Mouse (Mus musculus) heart, adult 2 months (tissue): ENCODE measurements around the gene Nod1. TPM values are rescaled to one million over a fixed set of nuclear protein-coding genes. Genes with fewer than 3 reads are reported as not detected.

ENCODE experiments used
- DNase-seq, 2 experiments: peaks; one replicate each; pipeline ENCODE4 v3.0.0; 2021
- H3K27ac ChIP-seq: fragments of 200-600 bp; 2 replicates; pipeline ENCODE4 v1.8.1; 2022
- H3K27me3 ChIP-seq: fragments of 200-500 bp; 2 replicates; pipeline ENCODE4 v1.6.1; 2012; ENCODE audit warnings: mild to moderate bottlenecking, low read length, inconsistent platforms, mixed read lengths; ENCODE audit not compliant: control insufficient read depth, insufficient read depth
- H3K36me3 ChIP-seq: fragments of 200-500 bp; 2 replicates; pipeline ENCODE4 v1.6.1; 2012; ENCODE audit warnings: low read length, inconsistent platforms; ENCODE audit not compliant: control insufficient read depth, insufficient read depth
- H3K4me1 ChIP-seq: fragments of 200-500 bp; 2 replicates; pipeline ENCODE4 v1.6.1; 2011; ENCODE audit warnings: low read length; ENCODE audit not compliant: control insufficient read depth, insufficient read depth
- H3K4me3 ChIP-seq: fragments of 200-600 bp; 2 replicates; pipeline ENCODE4 v1.8.1; 2022
- H3K79me2 ChIP-seq: fragments of 200-500 bp; replicated peaks from 2 replicates; pipeline ENCODE4 v1.6.1; 2012; ENCODE audit warnings: mild to moderate bottlenecking, inconsistent platforms, low read length, moderate library complexity, mixed read lengths; ENCODE audit not compliant: control insufficient read depth, insufficient read depth
- H3K9ac ChIP-seq: fragments of 200-500 bp; 2 replicates; pipeline ENCODE4 v1.6.1; 2012; ENCODE audit warnings: low read depth, mild to moderate bottlenecking, control low read depth, inconsistent platforms, low read length, mixed read lengths
- CTCF ChIP-seq: fragments of 200-600 bp; IDR thresholded peaks from 2 replicates; pipeline ENCODE4 v1.8.1; 2022; ENCODE audit warnings: antibody characterized with exemption, mild to moderate bottlenecking, moderate library complexity
- EP300 ChIP-seq: fragments of 200-500 bp; IDR thresholded peaks from 2 replicates; pipeline ENCODE4 v1.6.1; 2011; ENCODE audit warnings: low read depth, low read length, control low read depth; ENCODE audit not compliant: insufficient read depth
- POLR2A ChIP-seq: fragments of 200-500 bp; IDR thresholded peaks from 2 replicates; pipeline ENCODE4 v1.6.1; 2011; ENCODE audit warnings: mild to moderate bottlenecking, low read depth, low read length, control low read depth; ENCODE audit not compliant: insufficient read depth
- WGBS: fragments of 180-500 bp; shearing (Covaris S2); methylation state at CpG from one replicate; pipeline ENCODE4 v1.1.7; 2018; 5-methylcytosine and 5-hydroxymethylcytosine counted together
- intact Hi-C: fragments of 180-260 bp; cut with DNase I; formaldehyde crosslinking; loops from one replicate; pipeline ENCODE4 v1.15.1; 2025
- polyA plus RNA-seq: library from polyadenylated mRNA; depleted of rRNA; stranded (reverse); fragments of >200 nt; gene quantifications from 2 replicates; pipeline ENCODE4 v1.2.3, GENCODE M21; 2012
- total RNA-seq, 2 experiments: library from RNA; stranded (reverse); gene quantifications; 2 replicates each; pipeline ENCODE4 v1.2.3; 2021

The Nod1 gene
- total and polyA plus RNA-seq, 3 experiments: 17.3 to 23.6 (median 18.6) TPM

DNA sequence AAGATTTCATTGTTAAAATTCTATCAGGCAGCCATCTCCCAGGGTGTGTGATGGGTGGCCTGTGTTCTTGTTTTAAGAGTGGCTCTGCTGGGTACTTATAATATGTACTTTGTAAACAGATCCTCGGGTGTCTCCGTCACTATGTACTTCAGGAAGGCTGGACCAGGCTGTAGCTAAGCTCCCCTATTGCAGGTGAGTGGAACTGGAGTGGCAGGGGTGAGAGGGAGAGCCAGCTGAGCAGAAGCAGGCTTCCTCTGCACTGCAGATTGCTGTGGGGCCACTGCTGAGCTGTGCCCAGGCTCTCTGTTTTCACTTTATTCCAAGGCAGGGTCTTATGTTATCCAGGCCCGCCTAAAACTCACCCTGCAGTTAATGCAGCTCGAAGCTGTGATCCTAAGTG, 30.0 kb upstream of the Nod1 start:
- no peaks in the 10 kb centered on the region for H3K36me3 ChIP-seq
- H3K9ac ChIP-seq: no peak overlapping the region
- no peaks in the 10 kb centered on the region for H3K27me3 ChIP-seq
- no peak for DNase-seq
- intact Hi-C loops: no loop called here
- H3K4me1 ChIP-seq: peaks cover 1% of the 10 kb centered on the region; the same call in 1 of the 2 replicates
- no peaks in the 10 kb centered on the region for H3K79me2 ChIP-seq
- 87% methylated on average over 4 of the region's 4 CpGs for WGBS
- TF ChIP-seq EP300: no peak
- no peak for TF ChIP-seq POLR2A
- TF ChIP-seq CTCF: no peak
- no peak overlapping the region for H3K27ac ChIP-seq
- H3K4me3 ChIP-seq: no peak overlapping the region

DNA sequence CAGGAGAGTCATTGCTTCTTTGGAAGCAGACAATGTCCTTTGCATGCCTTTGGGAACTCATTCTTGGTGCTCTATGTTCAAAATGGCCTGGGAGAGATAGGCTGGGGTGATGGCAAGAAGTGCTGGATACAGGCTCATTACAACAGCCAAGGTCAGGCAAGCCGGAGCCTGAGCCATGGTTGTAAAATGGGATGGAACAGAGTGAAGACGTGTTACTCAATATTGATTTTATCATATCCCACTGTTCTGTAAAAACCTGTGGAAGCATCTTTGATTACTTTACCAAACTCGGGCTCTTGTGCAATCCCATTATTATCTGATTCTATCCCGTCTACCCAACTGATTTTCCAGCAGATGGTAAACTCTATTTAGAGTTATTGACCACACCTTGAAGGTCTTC, 28.9 kb upstream of the Nod1 start:
- TF ChIP-seq POLR2A: no peak
- no peak for TF ChIP-seq EP300
- Histone ChIP-seq H3K27ac (no peak overlapping the region), H3K4me3 (no peak overlapping the region), H3K9ac (no peak overlapping the region), H3K4me1 (peaks cover 1% of the 10 kb centered on the region; the same call in 1 of the 2 replicates), H3K79me2 (no peaks in the 10 kb centered on the region), H3K36me3 (no peaks in the 10 kb centered on the region), H3K27me3 (no peaks in the 10 kb centered on the region)
- intact Hi-C loops: no loop called here
- DNase-seq: no peak
- WGBS: 68% methylated on average over 4 of the region's 4 CpGs

- Histone ChIP-seq H3K36me3 (no peaks in the 10 kb centered on the region), H3K9ac (no peak overlapping the region), H3K27ac (no peak overlapping the region), H3K79me2 (no peaks in the 10 kb centered on the region), H3K27me3 (no peaks in the 10 kb centered on the region), H3K4me3 (no peak overlapping the region), H3K4me1 (no peaks in the 10 kb centered on the region)
- 75% methylated on average over 6 of the region's 6 CpGs for WGBS
- no peak for DNase-seq
- intact Hi-C loops: no loop called here
- TF ChIP-seq EP300 (no peak), POLR2A (no peak), CTCF (no peak)
Measured at GRCm38 (mm10) chr6:54997726-54998125, 25.3 kb upstream of the Nod1 start.

- WGBS: 90% methylated on average over 3 of the region's 3 CpGs
- no peak for DNase-seq
Measured at GRCm38 (mm10) chr6:54996361-54996760, 23.9 kb upstream of the Nod1 start.

DNA sequence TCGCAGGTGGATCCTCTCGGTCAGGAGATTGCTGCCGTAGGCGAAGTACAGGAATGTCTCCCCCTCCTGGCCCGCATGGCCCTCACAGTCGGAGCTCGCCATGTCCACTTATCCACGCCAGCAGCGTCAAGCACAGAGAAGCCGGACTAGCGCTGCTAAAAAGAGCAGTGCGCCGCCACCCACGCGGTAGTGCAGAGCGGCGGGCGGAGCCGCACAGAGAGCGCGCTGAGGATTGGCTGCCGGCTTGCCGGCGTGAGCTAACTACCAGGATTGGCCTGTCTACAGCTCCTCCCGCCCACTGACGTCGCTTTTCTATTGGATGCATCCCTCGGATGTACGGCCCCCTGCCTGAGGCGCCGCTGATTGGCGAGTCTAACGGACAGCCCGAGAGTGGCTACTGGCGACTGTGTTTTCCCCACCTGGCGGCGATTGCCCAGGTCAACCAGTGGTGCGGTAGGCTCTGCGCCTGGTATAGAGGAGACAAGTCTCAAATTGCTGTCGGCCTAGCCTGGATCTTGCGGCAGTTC, 20.4 kb upstream of the Nod1 start, which contains the start of gene Ggct:
Gene Ggct, minus strand, starts transcription at position 217 of the 527 bp plus-strand sequence.
- no peaks in the 10 kb centered on the region for H3K79me2 ChIP-seq
- intact Hi-C loops: loop anchor here (1.0 to 5.0 kb wide), 4 partner anchors 18 to 288 kb away; partner anchors contain the start of gene Znrf2
- peak within 1 kb of the TSS; percentile 71 for H3K27ac ChIP-seq
- peaks cover 2% of the 10 kb centered on the region; the same call in 1 of the 2 replicates for H3K4me1 ChIP-seq
- peak; percentile 95 to 98 for DNase-seq
- no peaks in the 10 kb centered on the region for H3K27me3 ChIP-seq
- H3K36me3 ChIP-seq: peaks cover 3% of the 10 kb centered on the region; the same call in 1 of the 2 replicates
- TF ChIP-seq EP300 (peak; percentile 95), POLR2A (peak; percentile 92), CTCF (peak; percentile 82)
- peak within 1 kb of the TSS; percentile 51 for H3K4me3 ChIP-seq
- peak within 1 kb of the TSS; percentile 73 for H3K9ac ChIP-seq
- WGBS: under 1% methylated on average over 41 of the region's 41 CpGs

More at GRCm38 (mm10) chr6:54996361-54996760, 23.9 kb upstream of the Nod1 start:
- peaks cover 2% of the 10 kb centered on the region; the same call in 1 of the 2 replicates for H3K4me1 ChIP-seq
- no peak overlapping the region for H3K27ac ChIP-seq
- H3K27me3 ChIP-seq: no peaks in the 10 kb centered on the region
- 0 out of 2 replicates have a peak, but pooled peaks cover 3% of the 10 kb centered on the region for H3K36me3 ChIP-seq
- no peaks in the 10 kb centered on the region for H3K79me2 ChIP-seq
- H3K9ac ChIP-seq: no peak overlapping the region
- H3K4me3 ChIP-seq: no peak overlapping the region
- intact Hi-C loops: no loop called here
- TF ChIP-seq EP300: no peak

DNA sequence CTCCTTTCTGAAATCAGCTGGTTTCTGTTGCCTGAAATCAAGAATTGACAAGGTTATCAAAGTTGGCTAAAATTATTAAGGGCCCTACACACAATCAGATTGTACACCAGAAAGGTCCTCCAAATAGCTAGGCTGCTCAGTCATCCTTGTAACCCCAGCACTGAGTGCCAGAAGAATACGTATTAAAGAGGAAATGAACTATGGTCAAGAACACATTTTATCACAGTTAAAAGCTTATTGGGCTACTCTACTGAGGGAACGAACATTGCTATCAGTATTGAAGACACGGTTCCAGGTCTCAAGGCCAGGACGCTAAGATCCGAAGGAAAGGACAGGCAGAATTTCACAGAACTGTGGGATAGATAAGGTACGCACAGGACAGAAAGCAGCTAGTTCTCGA, 19.7 kb upstream of the Nod1 start:
- peaks cover 2% of the 10 kb centered on the region; the same call in 1 of the 2 replicates for H3K4me1 ChIP-seq
- intact Hi-C loops: loop anchor here (1.0 to 5.0 kb wide), 4 partner anchors 18 to 287 kb away; partner anchors contain the start of gene Znrf2
- peak overlapping the region; percentile 71 for H3K27ac ChIP-seq
- peaks cover 3% of the 10 kb centered on the region; the same call in 1 of the 2 replicates for H3K36me3 ChIP-seq
- 0% methylated on average over 7 of the region's 7 CpGs for WGBS
- H3K9ac ChIP-seq: peak overlapping the region; percentile 73
- no peaks in the 10 kb centered on the region for H3K79me2 ChIP-seq
- H3K4me3 ChIP-seq: peak overlapping the region; percentile 48
- TF ChIP-seq CTCF (no peak), EP300 (no peak), POLR2A (no peak)
- no peak for DNase-seq
- H3K27me3 ChIP-seq: no peaks in the 10 kb centered on the region
